Mouse (Mus musculus) MEL (cell line): ENCODE results near the gene Dot1l.

Experiments used
- CTCF ChIP-seq, 3 experiments: IDR thresholded peaks in 2 of 3; conservative IDR thresholded peaks in 1 of 3; 2 replicates each; pipeline ENCODE4 v1.5.1; 2011 to 2012; ENCODE audit warnings: low read length in 3 of 3, low read depth in 2 of 3, mild to moderate bottlenecking in 2 of 3, improper control_type of control experiment in 1 of 3, inconsistent platforms in 1 of 3, mixed read lengths in 1 of 3, moderate library complexity in 1 of 3; ENCODE audit not compliant: control insufficient read depth in 1 of 3, insufficient read depth in 1 of 3, poor library complexity in 1 of 3, severe bottlenecking in 1 of 3
- RAD21 ChIP-seq: IDR thresholded peaks from 2 replicates; pipeline ENCODE4 v1.6.1; 2011; ENCODE audit warnings: mild to moderate bottlenecking, low read depth, low read length, improper control_type of control experiment
- UBTF ChIP-seq: IDR thresholded peaks from 2 replicates; pipeline ENCODE4 v1.6.1; 2012; ENCODE audit warnings: low read depth, mild to moderate bottlenecking, inconsistent platforms, low read length, improper control_type of control experiment, moderate library complexity, borderline replicate concordance; ENCODE audit not compliant: insufficient read depth

GRCm38 (mm10) chr10:80817164-80817563 lies 62.2 kb downstream of the Dot1l start:
- TF ChIP-seq CTCF (IDR thresholded peaks at IDR 0.05 in 2 of 3, conservative IDR thresholded peaks at IDR 0.05 in 1 of 3; ENCODE audit: control insufficient read depth in 1 of 3, insufficient read depth in 1 of 3, low read depth in 2 of 3, low read length in 3 of 3, poor library complexity in 1 of 3, severe bottlenecking in 1 of 3) (no peak), UBTF (no peak), RAD21 (no peak)
